Mouse (Mus musculus): ENCODE results near the gene Tenm2.
A peak's percentile ranks its signal among the peaks of the same experiment; 100 is the strongest.

The Tenm2 gene

GRCm38 (mm10) chr11:37107069-37107468 lies 128.7 kb downstream of the Tenm2 start:
- no peak for DNase-seq (ENCODE audit: low read depth, low spot score)

GRCm38 (mm10) chr11:37079403-37079802 lies 156.4 kb downstream of the Tenm2 start:
- no peak for DNase-seq (ENCODE audit: low read depth, low spot score)

GRCm38 (mm10) chr11:37076989-37077598 lies 158.7 kb downstream of the Tenm2 start:
- DNase-seq (ENCODE audit: low read depth, low spot score) = no peak

- no peak for DNase-seq (ENCODE audit: low read depth, low spot score)
These were observed 160.4 kb downstream of the Tenm2 start for GRCm38 (mm10) chr11:37075349-37075748.

- DNase-seq (ENCODE audit: low read depth, low spot score) = no peak
These were observed 170.3 kb downstream of the Tenm2 start for GRCm38 (mm10) chr11:37065459-37065858.

- DNase-seq (ENCODE audit: low read depth, low spot score) = no peak
These were observed 189.1 kb downstream of the Tenm2 start for GRCm38 (mm10) chr11:37046671-37047070.

- no peak for DNase-seq (ENCODE audit: low read depth, low spot score)
These were observed 194.5 kb downstream of the Tenm2 start for GRCm38 (mm10) chr11:37041259-37041658.

GRCm38 (mm10) chr11:37039283-37039682 lies 196.5 kb downstream of the Tenm2 start:
- peak; percentile 27 for DNase-seq (ENCODE audit: low read depth, low spot score)

- DNase-seq (ENCODE audit: low read depth, low spot score) = no peak
These were observed 204.3 kb downstream of the Tenm2 start for GRCm38 (mm10) chr11:37031305-37032055.

GRCm38 (mm10) chr11:37011900-37012299 lies 223.9 kb downstream of the Tenm2 start:
- no peak for DNase-seq (ENCODE audit: low read depth, low spot score)

GRCm38 (mm10) chr11:37009243-37009642 lies 226.5 kb downstream of the Tenm2 start:
- peak; percentile 12 for DNase-seq (ENCODE audit: low read depth, low spot score)

- DNase-seq (ENCODE audit: low read depth, low spot score) = peak; percentile 23
These were observed 238.1 kb downstream of the Tenm2 start for GRCm38 (mm10) chr11:36997668-36998067.

- DNase-seq (ENCODE audit: low read depth, low spot score) = peak; percentile 40
These were observed 244.9 kb downstream of the Tenm2 start for GRCm38 (mm10) chr11:36990895-36991294.

GRCm38 (mm10) chr11:36988776-36989565 lies 246.8 kb downstream of the Tenm2 start:
- DNase-seq (ENCODE audit: low read depth, low spot score) = peak; percentile 24

GRCm38 (mm10) chr11:36974142-36974541 lies 261.6 kb downstream of the Tenm2 start:
- no peak for DNase-seq (ENCODE audit: low read depth, low spot score)

GRCm38 (mm10) chr11:36958102-36958501 lies 277.7 kb downstream of the Tenm2 start:
- no peak for DNase-seq (ENCODE audit: low read depth, low spot score)

GRCm38 (mm10) chr11:36941429-36941828 lies 294.3 kb downstream of the Tenm2 start:
- no peak for DNase-seq (ENCODE audit: low read depth, low spot score)

GRCm38 (mm10) chr11:36940557-36941110 lies 295.1 kb downstream of the Tenm2 start:
- DNase-seq (ENCODE audit: low read depth, low spot score) = no peak

GRCm38 (mm10) chr11:36929817-36930216 lies 305.9 kb downstream of the Tenm2 start:
- DNase-seq (ENCODE audit: low read depth, low spot score) = no peak

GRCm38 (mm10) chr11:36926705-36927406 lies 308.9 kb downstream of the Tenm2 start:
- no peak for DNase-seq (ENCODE audit: low read depth, low spot score)

GRCm38 (mm10) chr11:36919301-36919700 lies 316.5 kb downstream of the Tenm2 start:
- DNase-seq (ENCODE audit: low read depth, low spot score) = no peak

All from mesoderm, embryonic 11.5 days (tissue).